Mouse (Mus musculus): ENCODE measurements around the gene Edrf1. TPM values are rescaled to one million over a fixed set of nuclear protein-coding genes. Genes with fewer than 3 reads are reported as not detected.

Edrf1 gene
- polyA plus RNA-seq, 1 experiment from 2014 or later, result 8.3 TPM

Other genes with a start within 250 kb of the Edrf1 start
- gene Tex36, start 35.4 kb upstream of the Edrf1 start, polyA plus RNA-seq (2015; fragmentation: Nextera tagmentation; extraction: Ambion mirVana), result not detected in 2 replicates
- gene Mmp21, start 42.5 kb downstream of the Edrf1 start, polyA plus RNA-seq (2015; fragmentation: Nextera tagmentation; extraction: Ambion mirVana), result not detected in 2 replicates
- 72.0 and 74.4 TPM in 2 replicates for gene Bccip, start 71.8 kb downstream of the Edrf1 start, polyA plus RNA-seq (2015; fragmentation: Nextera tagmentation; extraction: Ambion mirVana)
- gene Uros, start 72.5 kb downstream of the Edrf1 start, polyA plus RNA-seq (2015; fragmentation: Nextera tagmentation; extraction: Ambion mirVana), result 175 and 179 TPM in 2 replicates
- gene Fank1, start 139.3 kb downstream of the Edrf1 start, polyA plus RNA-seq (2015; fragmentation: Nextera tagmentation; extraction: Ambion mirVana), result not detected in 2 replicates
- 10.7 and 11.2 TPM in 2 replicates for gene Dhx32, start 145.2 kb downstream of the Edrf1 start, polyA plus RNA-seq (2015; fragmentation: Nextera tagmentation; extraction: Ambion mirVana)

Measured in liver, embryonic 15.5 days (tissue).